Mouse (Mus musculus): ENCODE data around the gene Gm11213. TPM values are rescaled to one million over a fixed set of nuclear protein-coding genes. Genes with fewer than 3 reads are reported as not detected.

Gm11213 gene
- polyA plus RNA-seq, 1 experiment from 2014 or later = not detected

DNA sequence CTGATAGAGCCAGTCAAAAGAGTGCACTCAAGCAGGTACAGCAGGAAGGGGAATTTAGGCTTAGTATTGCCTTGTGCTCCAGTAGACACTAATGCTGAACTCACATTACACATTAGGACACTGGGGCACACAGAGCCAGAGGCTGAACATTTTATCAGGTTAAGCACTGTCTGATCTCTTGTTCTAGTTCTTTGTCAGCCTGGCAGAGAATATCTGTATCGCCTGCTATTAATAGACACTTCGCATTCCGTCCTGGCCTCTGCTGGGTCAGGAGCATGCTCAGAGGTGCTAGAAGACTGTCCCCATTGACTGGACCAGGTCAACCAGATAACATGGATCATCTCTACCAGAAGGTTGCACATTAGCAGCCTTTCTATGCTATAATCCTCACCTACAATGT lies 484 bp upstream of the Gm11213 start:
- H3K4me2 ChIP-seq (replicated peaks) = no peak overlapping the region
- H3K9ac ChIP-seq (replicated peaks) = no peak overlapping the region
- 93% methylated on average over 3 of the region's 3 CpGs for WGBS
- no peak overlapping the region for H3K4me3 ChIP-seq
- no peaks in the 10 kb centered on the region for H3K27me3 ChIP-seq
- no peak for ATAC-seq (replicated peaks)
- H3K4me1 ChIP-seq = no peaks in the 10 kb centered on the region
- no peaks in the 10 kb centered on the region for H3K36me3 ChIP-seq
- H3K9me3 ChIP-seq = no peaks in the 10 kb centered on the region
- H3K27ac ChIP-seq (replicated peaks) = no peak overlapping the region

DNA sequence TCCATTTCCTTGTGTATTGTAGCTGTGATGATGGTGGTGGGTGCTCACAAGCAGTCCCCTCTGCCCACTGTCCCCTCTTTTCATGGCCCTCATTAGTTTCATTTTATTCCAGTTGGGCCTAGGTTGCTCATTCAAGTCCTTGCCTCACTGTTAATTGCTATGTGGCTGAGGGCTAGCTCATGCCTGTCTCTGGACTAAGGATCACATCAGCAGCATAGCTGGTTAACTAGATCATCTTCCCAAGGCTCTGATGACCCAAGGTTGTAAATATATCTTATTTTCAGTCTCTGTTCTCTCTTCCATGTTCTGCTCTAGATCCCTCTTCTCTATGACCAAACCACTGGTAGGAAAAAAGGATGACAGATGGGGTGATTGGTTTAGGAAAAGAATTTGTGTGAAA lies 3.8 kb downstream of the Gm11213 start:
- Histone ChIP-seq H3K4me3 (no peak overlapping the region), H3K27ac (replicated peaks) (no peak overlapping the region), H3K36me3 (no peaks in the 10 kb centered on the region), H3K27me3 (no peaks in the 10 kb centered on the region), H3K4me2 (replicated peaks) (no peak overlapping the region), H3K9ac (replicated peaks) (no peak overlapping the region), H3K9me3 (no peaks in the 10 kb centered on the region), H3K4me1 (no peaks in the 10 kb centered on the region)
- no peak for ATAC-seq (replicated peaks)

DNA sequence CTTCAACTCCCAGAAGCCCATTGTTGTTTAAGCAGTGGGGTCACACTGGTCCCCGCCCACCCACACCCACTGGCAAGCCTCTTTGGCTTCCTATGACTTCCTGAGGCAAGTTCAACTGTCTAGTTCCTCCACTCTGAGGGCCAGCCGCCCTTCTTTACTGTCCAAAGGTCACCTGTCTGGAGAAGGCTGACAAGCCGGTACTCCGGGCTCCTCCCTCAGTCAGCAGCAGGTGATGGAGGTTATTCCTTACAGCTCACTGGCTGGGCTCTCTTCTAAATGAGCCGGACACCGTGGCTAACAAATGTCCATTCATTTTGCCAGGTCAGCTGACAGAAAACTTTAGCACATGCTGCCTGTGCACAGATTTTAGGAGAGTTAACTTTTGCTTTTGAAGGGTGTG lies 4.3 kb downstream of the Gm11213 start:
- 87% methylated on average over 6 of the region's 6 CpGs for WGBS
- Histone ChIP-seq H3K27ac (replicated peaks) (no peak overlapping the region), H3K4me2 (replicated peaks) (no peak overlapping the region), H3K36me3 (no peaks in the 10 kb centered on the region), H3K9me3 (no peaks in the 10 kb centered on the region), H3K4me3 (no peak overlapping the region), H3K27me3 (no peaks in the 10 kb centered on the region), H3K4me1 (no peaks in the 10 kb centered on the region), H3K9ac (replicated peaks) (no peak overlapping the region)
- no peak for ATAC-seq (replicated peaks)

DNA sequence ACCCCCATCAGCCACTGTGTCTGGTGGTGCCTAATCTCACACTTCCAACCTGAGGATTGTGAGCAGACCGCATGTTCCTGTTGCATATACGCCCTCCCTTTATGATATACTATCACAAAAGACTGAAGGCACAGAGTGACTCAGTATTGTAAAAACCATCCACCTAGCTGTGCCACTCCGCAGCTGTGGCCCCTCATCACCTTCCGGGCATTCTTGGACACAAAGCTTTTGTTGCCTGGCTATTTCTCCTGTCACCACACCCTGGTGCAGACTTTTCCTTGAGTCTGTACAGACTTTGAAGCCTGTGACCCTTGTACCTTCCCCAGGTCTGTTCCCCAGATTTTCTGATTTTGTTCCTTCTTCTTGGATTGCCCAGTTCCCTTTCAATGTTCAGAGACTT lies 9.1 kb downstream of the Gm11213 start:
- WGBS = 96% methylated on average over 4 of the region's 4 CpGs
- Histone ChIP-seq H3K9ac (replicated peaks) (no peak overlapping the region), H3K27ac (replicated peaks) (no peak overlapping the region), H3K4me2 (replicated peaks) (no peak overlapping the region), H3K9me3 (no peaks in the 10 kb centered on the region), H3K4me1 (no peaks in the 10 kb centered on the region), H3K36me3 (no peaks in the 10 kb centered on the region), H3K4me3 (no peak overlapping the region), H3K27me3 (no peaks in the 10 kb centered on the region)
- no peak for ATAC-seq (replicated peaks)

GRCm38 (mm10) chr4:63595259-63595658 lies 9.8 kb downstream of the Gm11213 start:
- Histone ChIP-seq H3K27ac (replicated peaks) (no peak overlapping the region), H3K9me3 (no peaks in the 10 kb centered on the region), H3K4me2 (replicated peaks) (no peak overlapping the region), H3K27me3 (no peaks in the 10 kb centered on the region), H3K4me1 (no peaks in the 10 kb centered on the region), H3K4me3 (no peak overlapping the region), H3K9ac (replicated peaks) (no peak overlapping the region), H3K36me3 (no peaks in the 10 kb centered on the region)
- no peak for ATAC-seq (replicated peaks)
- WGBS = 83% methylated on average over 10 of the region's 10 CpGs

GRCm38 (mm10) chr4:63594459-63595110 lies 10.5 kb downstream of the Gm11213 start:
- H3K9ac ChIP-seq (replicated peaks) = no peak overlapping the region
- H3K4me2 ChIP-seq (replicated peaks) = no peak overlapping the region
- no peak overlapping the region for H3K27ac ChIP-seq (replicated peaks)
- H3K4me3 ChIP-seq = no peak overlapping the region
- H3K27me3 ChIP-seq = no peaks in the 10 kb centered on the region
- 88% methylated on average over 5 of the region's 5 CpGs for WGBS
- no peak for ATAC-seq (replicated peaks)
- H3K9me3 ChIP-seq = no peaks in the 10 kb centered on the region
- no peaks in the 10 kb centered on the region for H3K4me1 ChIP-seq
- no peaks in the 10 kb centered on the region for H3K36me3 ChIP-seq

GRCm38 (mm10) chr4:63590538-63590937 lies 14.5 kb downstream of the Gm11213 start:
- ATAC-seq (replicated peaks) = no peak
- no peaks in the 10 kb centered on the region for H3K9me3 ChIP-seq
- H3K9ac ChIP-seq (replicated peaks) = no peak overlapping the region
- H3K36me3 ChIP-seq = no peaks in the 10 kb centered on the region
- H3K27me3 ChIP-seq = no peaks in the 10 kb centered on the region
- H3K4me2 ChIP-seq (replicated peaks) = no peak overlapping the region
- H3K27ac ChIP-seq (replicated peaks) = no peak overlapping the region
- no peaks in the 10 kb centered on the region for H3K4me1 ChIP-seq
- WGBS = 90% methylated on average over 4 of the region's 4 CpGs
- H3K4me3 ChIP-seq = no peak overlapping the region

DNA sequence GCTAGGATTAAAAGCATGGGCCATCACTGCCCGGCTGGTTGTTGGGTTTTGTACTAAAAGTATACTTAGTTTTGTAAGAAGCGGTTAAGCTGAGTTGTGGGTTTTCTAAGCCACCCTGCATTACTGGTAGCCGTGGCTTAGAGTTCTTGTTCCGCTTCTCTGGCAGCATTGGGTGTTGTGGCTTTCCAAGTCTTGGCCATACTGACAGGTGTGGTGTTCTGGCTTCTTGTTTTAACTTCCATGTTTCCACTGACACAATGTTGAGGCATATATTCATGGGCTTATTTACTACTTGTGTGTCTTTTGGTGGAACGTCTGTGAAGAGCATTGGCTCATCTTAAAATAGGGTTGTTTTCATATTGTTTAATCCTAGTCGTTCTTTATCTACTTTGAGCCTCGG lies 15.1 kb downstream of the Gm11213 start:
- H3K36me3 ChIP-seq = no peaks in the 10 kb centered on the region
- no peak for ATAC-seq (replicated peaks)
- H3K4me3 ChIP-seq = no peak overlapping the region
- H3K27me3 ChIP-seq = no peaks in the 10 kb centered on the region
- no peak overlapping the region for H3K9ac ChIP-seq (replicated peaks)
- 89% methylated on average over 7 of the region's 7 CpGs for WGBS
- no peaks in the 10 kb centered on the region for H3K4me1 ChIP-seq
- no peaks in the 10 kb centered on the region for H3K9me3 ChIP-seq
- no peak overlapping the region for H3K27ac ChIP-seq (replicated peaks)
- H3K4me2 ChIP-seq (replicated peaks) = no peak overlapping the region

GRCm38 (mm10) chr4:63586240-63586639 lies 18.8 kb downstream of the Gm11213 start:
- Histone ChIP-seq H3K36me3 (no peaks in the 10 kb centered on the region), H3K9me3 (no peaks in the 10 kb centered on the region), H3K4me1 (no peaks in the 10 kb centered on the region), H3K4me2 (replicated peaks) (no peak overlapping the region), H3K27ac (replicated peaks) (no peak overlapping the region), H3K4me3 (no peak overlapping the region), H3K9ac (replicated peaks) (no peak overlapping the region), H3K27me3 (no peaks in the 10 kb centered on the region)
- 73% methylated on average over 2 of the region's 2 CpGs for WGBS
- ATAC-seq (replicated peaks) = no peak

- H3K9ac ChIP-seq (replicated peaks) = no peak overlapping the region
- no peaks in the 10 kb centered on the region for H3K27me3 ChIP-seq
- H3K9me3 ChIP-seq = no peaks in the 10 kb centered on the region
- 85% methylated on average over 10 of the region's 10 CpGs for WGBS
- H3K4me2 ChIP-seq (replicated peaks) = no peak overlapping the region
- peaks cover 1% of the 10 kb centered on the region; the same call in 1 of the 2 replicates for H3K4me1 ChIP-seq
- no peak for ATAC-seq (replicated peaks)
- no peak overlapping the region for H3K27ac ChIP-seq (replicated peaks)
- H3K4me3 ChIP-seq = no peak overlapping the region
- no peaks in the 10 kb centered on the region for H3K36me3 ChIP-seq
Measured at GRCm38 (mm10) chr4:63585216-63585615, 19.8 kb downstream of the Gm11213 start.

DNA sequence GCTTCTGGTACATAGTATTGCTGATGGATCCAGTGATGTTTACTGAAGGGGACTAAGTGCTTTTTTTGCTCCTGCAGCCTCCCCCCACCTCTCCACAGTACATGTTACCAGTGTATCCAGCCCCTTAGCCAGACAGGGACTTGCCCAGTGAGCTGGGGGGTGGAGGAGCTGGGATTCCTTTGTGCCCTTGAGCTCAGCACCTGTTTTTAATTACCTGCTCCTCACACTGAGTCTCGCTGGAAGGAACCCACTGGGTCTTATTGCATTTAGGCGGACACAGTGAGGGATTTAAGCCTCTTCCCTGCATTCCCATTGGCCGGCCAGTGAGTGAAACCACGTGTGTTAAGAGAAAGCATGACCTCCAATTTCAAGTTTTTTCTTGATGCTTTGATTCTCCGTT lies 22.5 kb downstream of the Gm11213 start:
- Histone ChIP-seq H3K27me3 (no peaks in the 10 kb centered on the region), H3K4me1 (peaks cover 6% of the 10 kb centered on the region; the same call in 1 of the 2 replicates), H3K36me3 (no peaks in the 10 kb centered on the region), H3K27ac (replicated peaks) (no peak overlapping the region), H3K9ac (replicated peaks) (no peak overlapping the region), H3K4me2 (replicated peaks) (no peak overlapping the region), H3K9me3 (no peaks in the 10 kb centered on the region), H3K4me3 (no peak overlapping the region)
- ATAC-seq (replicated peaks) = no peak
- 66% methylated on average over 5 of the region's 5 CpGs for WGBS

DNA sequence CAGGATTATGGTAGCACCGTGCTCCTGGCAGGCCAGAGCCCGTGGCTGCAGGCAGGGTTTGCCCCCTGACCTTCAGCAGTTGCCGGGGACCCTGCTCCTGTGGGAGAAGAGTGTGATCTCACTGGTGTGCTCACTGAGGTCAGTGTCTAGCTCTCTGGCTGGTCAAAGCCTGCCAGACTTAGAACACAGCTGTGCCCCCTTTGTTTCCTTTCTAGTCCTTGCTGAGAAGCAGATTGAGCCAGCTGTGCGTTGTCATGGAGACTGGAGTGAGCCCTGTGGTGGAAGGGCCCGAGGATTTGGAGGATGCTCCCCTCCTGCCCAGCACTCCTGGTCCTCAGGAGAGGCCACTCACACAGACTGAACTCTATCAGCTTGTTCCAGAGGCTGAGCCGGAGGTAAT lies 25.0 kb downstream of the Gm11213 start:
- Histone ChIP-seq H3K4me2 (replicated peaks) (no peak overlapping the region), H3K27me3 (no peaks in the 10 kb centered on the region), H3K9ac (replicated peaks) (no peak overlapping the region), H3K36me3 (no peaks in the 10 kb centered on the region), H3K9me3 (no peaks in the 10 kb centered on the region), H3K27ac (replicated peaks) (0 out of 2 replicates have a peak overlapping the region, but pooled peaks have one; percentile 31), H3K4me3 (no peak overlapping the region), H3K4me1 (peaks cover 6% of the 10 kb centered on the region; the same call in 1 of the 2 replicates)
- ATAC-seq (replicated peaks) = peak; percentile 71
- WGBS = 21% methylated on average over 6 of the region's 6 CpGs

GRCm38 (mm10) chr4:63579649-63580048 lies 25.4 kb downstream of the Gm11213 start:
- Histone ChIP-seq H3K9ac (replicated peaks) (no peak overlapping the region), H3K27ac (replicated peaks) (0 out of 2 replicates have a peak overlapping the region, but pooled peaks have one; percentile 31), H3K36me3 (no peaks in the 10 kb centered on the region), H3K9me3 (no peaks in the 10 kb centered on the region), H3K27me3 (no peaks in the 10 kb centered on the region), H3K4me1 (peaks cover 6% of the 10 kb centered on the region; the same call in 1 of the 2 replicates), H3K4me3 (no peak overlapping the region), H3K4me2 (replicated peaks) (no peak overlapping the region)
- ATAC-seq (replicated peaks) = peak; percentile 13; the same call in 1 of the 2 replicates
- 81% methylated on average over 14 of the region's 14 CpGs for WGBS

All from forebrain, embryonic 15.5 days (tissue).